Mouse (Mus musculus): ENCODE data around the gene Tmem211. TPM values are rescaled to one million over a fixed set of nuclear protein-coding genes. Genes with fewer than 3 reads are reported as not detected.
A peak's percentile ranks its signal among the peaks of the same experiment; 100 is the strongest.

The Tmem211 gene
- polyA plus RNA-seq (2014; fragmentation: Nextera tagmentation; extraction: Ambion mirVana): not detected in 2 replicates

GRCm38 (mm10) chr5:113226632-113227102 is at the start of gene Tmem211:
Gene Tmem211 (plus strand): TSS chr5:113226909.
- ATAC-seq (ENCODE audit: insufficient number of reproducible peaks, low FRiP score, low TSS enrichment, low read depth) (0 out of 2 replicates have a peak, but pooled peaks have one; percentile 36), DNase-seq (ENCODE audit: low spot score) (peak; percentile 94)
- Histone ChIP-seq H3K27me3 (ENCODE audit: control insufficient read depth, insufficient read depth, low read length) (no peaks in the 10 kb centered on the region), H3K4me3 (ENCODE audit: low read depth, low read length) (peak within 1 kb of the TSS; percentile 11; the same call in 1 of the 2 replicates), H3K27ac (replicated peaks; ENCODE audit: low read depth, low read length) (no peak within 1 kb of the TSS), H3K9ac (ENCODE audit: low read length) (no peak within 1 kb of the TSS; the same call in 1 of the 2 replicates), H3K4me2 (ENCODE audit: low read depth, severe bottlenecking) (peak within 1 kb of the TSS; percentile 34), H3K4me1 (ENCODE audit: control insufficient read depth, insufficient read depth, low read length) (peaks cover 10% of the 10 kb centered on the region; the same call in 1 of the 2 replicates), H3K36me3 (ENCODE audit: control insufficient read depth, insufficient read depth, low read length) (no peaks in the 10 kb centered on the region), H3K9me3 (ENCODE audit: control insufficient read depth, low read length) (no peaks in the 10 kb centered on the region)
- under 1% methylated on average over 13 of the region's 13 CpGs for WGBS

GRCm38 (mm10) chr5:113179451-113179842 is 47.3 kb upstream of the Tmem211 start:
- no peaks in the 10 kb centered on the region for H3K9me3 ChIP-seq (ENCODE audit: control insufficient read depth, low read length)
- H3K27me3 ChIP-seq (ENCODE audit: control insufficient read depth, insufficient read depth, low read length): no peaks in the 10 kb centered on the region
- no peak for ATAC-seq (ENCODE audit: insufficient number of reproducible peaks, low FRiP score, low TSS enrichment, low read depth)
- H3K9ac ChIP-seq (ENCODE audit: low read length): peak overlapping the region; percentile 45
- peaks cover 4% of the 10 kb centered on the region; the same call in 1 of the 2 replicates for H3K4me1 ChIP-seq (ENCODE audit: control insufficient read depth, insufficient read depth, low read length)
- no peaks in the 10 kb centered on the region for H3K36me3 ChIP-seq (ENCODE audit: control insufficient read depth, insufficient read depth, low read length)
- 2% methylated on average over 9 of the region's 9 CpGs for WGBS
- DNase-seq (ENCODE audit: low spot score): no peak
- peak overlapping the region; percentile 23 for H3K4me3 ChIP-seq (ENCODE audit: low read depth, low read length)
- H3K4me2 ChIP-seq (ENCODE audit: low read depth, severe bottlenecking): peak overlapping the region; percentile 53
- peak overlapping the region; percentile 74 for H3K27ac ChIP-seq (replicated peaks; ENCODE audit: low read depth, low read length)

GRCm38 (mm10) chr5:113179843-113180682 is 46.6 kb upstream of the Tmem211 start:
- Histone ChIP-seq H3K27me3 (ENCODE audit: control insufficient read depth, insufficient read depth, low read length) (no peaks in the 10 kb centered on the region), H3K4me2 (ENCODE audit: low read depth, severe bottlenecking) (peak overlapping the region; percentile 53), H3K4me1 (ENCODE audit: control insufficient read depth, insufficient read depth, low read length) (peaks cover 4% of the 10 kb centered on the region; the same call in 1 of the 2 replicates), H3K4me3 (ENCODE audit: low read depth, low read length) (peak overlapping the region; percentile 23), H3K36me3 (ENCODE audit: control insufficient read depth, insufficient read depth, low read length) (no peaks in the 10 kb centered on the region), H3K9me3 (ENCODE audit: control insufficient read depth, low read length) (no peaks in the 10 kb centered on the region), H3K9ac (ENCODE audit: low read length) (peak overlapping the region; percentile 50), H3K27ac (replicated peaks; ENCODE audit: low read depth, low read length) (peak overlapping the region; percentile 74)
- DNase-seq (ENCODE audit: low spot score) (peak; percentile 96), ATAC-seq (ENCODE audit: insufficient number of reproducible peaks, low FRiP score, low TSS enrichment, low read depth) (peak; percentile 79)
- WGBS: 2% methylated on average over 28 of the region's 30 CpGs

- Histone ChIP-seq H3K27ac (replicated peaks; ENCODE audit: low read depth, low read length) (peak overlapping the region; percentile 74), H3K4me1 (ENCODE audit: control insufficient read depth, insufficient read depth, low read length) (peaks cover 4% of the 10 kb centered on the region; the same call in 1 of the 2 replicates), H3K9ac (ENCODE audit: low read length) (peak overlapping the region; percentile 50), H3K4me2 (ENCODE audit: low read depth, severe bottlenecking) (peak overlapping the region; percentile 53; the same call in 1 of the 2 replicates), H3K36me3 (ENCODE audit: control insufficient read depth, insufficient read depth, low read length) (no peaks in the 10 kb centered on the region), H3K9me3 (ENCODE audit: control insufficient read depth, low read length) (no peaks in the 10 kb centered on the region), H3K4me3 (ENCODE audit: low read depth, low read length) (peak overlapping the region; percentile 23; the same call in 1 of the 2 replicates), H3K27me3 (ENCODE audit: control insufficient read depth, insufficient read depth, low read length) (no peaks in the 10 kb centered on the region)
- 79% methylated on average over 15 of the region's 15 CpGs for WGBS
- DNase-seq (ENCODE audit: low spot score) (no peak), ATAC-seq (ENCODE audit: insufficient number of reproducible peaks, low FRiP score, low TSS enrichment, low read depth) (no peak)
Measured at GRCm38 (mm10) chr5:113180755-113181154, 46.0 kb upstream of the Tmem211 start.

GRCm38 (mm10) chr5:113181441-113181840 is 45.3 kb upstream of the Tmem211 start:
- Histone ChIP-seq H3K9me3 (ENCODE audit: control insufficient read depth, low read length) (no peaks in the 10 kb centered on the region), H3K4me2 (ENCODE audit: low read depth, severe bottlenecking) (no peak overlapping the region), H3K27me3 (ENCODE audit: control insufficient read depth, insufficient read depth, low read length) (no peaks in the 10 kb centered on the region), H3K9ac (ENCODE audit: low read length) (no peak overlapping the region), H3K36me3 (ENCODE audit: control insufficient read depth, insufficient read depth, low read length) (no peaks in the 10 kb centered on the region), H3K27ac (replicated peaks; ENCODE audit: low read depth, low read length) (no peak overlapping the region), H3K4me1 (ENCODE audit: control insufficient read depth, insufficient read depth, low read length) (peaks cover 4% of the 10 kb centered on the region; the same call in 1 of the 2 replicates), H3K4me3 (ENCODE audit: low read depth, low read length) (no peak overlapping the region)
- 25% methylated on average over 6 of the region's 6 CpGs for whole genome bisulfite sequencing
- ATAC-seq (ENCODE audit: insufficient number of reproducible peaks, low FRiP score, low TSS enrichment, low read depth): no peak
- no peak for DNase-seq (ENCODE audit: low spot score)

GRCm38 (mm10) chr5:113190558-113190957 is 36.2 kb upstream of the Tmem211 start:
- Histone ChIP-seq H3K4me1 (ENCODE audit: control insufficient read depth, insufficient read depth, low read length) (peaks cover 3% of the 10 kb centered on the region; the same call in 1 of the 2 replicates), H3K9ac (ENCODE audit: low read length) (peak overlapping the region; percentile 22; the same call in 1 of the 2 replicates), H3K27ac (replicated peaks; ENCODE audit: low read depth, low read length) (no peak overlapping the region), H3K4me2 (ENCODE audit: low read depth, severe bottlenecking) (no peak overlapping the region), H3K27me3 (ENCODE audit: control insufficient read depth, insufficient read depth, low read length) (no peaks in the 10 kb centered on the region), H3K4me3 (ENCODE audit: low read depth, low read length) (no peak overlapping the region), H3K36me3 (ENCODE audit: control insufficient read depth, insufficient read depth, low read length) (no peaks in the 10 kb centered on the region), H3K9me3 (ENCODE audit: control insufficient read depth, low read length) (no peaks in the 10 kb centered on the region)
- DNase-seq (ENCODE audit: low spot score): no peak
- 54% methylated on average over 14 of the region's 14 CpGs for WGBS
- ATAC-seq (ENCODE audit: insufficient number of reproducible peaks, low FRiP score, low TSS enrichment, low read depth): no peak

GRCm38 (mm10) chr5:113191901-113192300 is 34.8 kb upstream of the Tmem211 start:
- ATAC-seq (ENCODE audit: insufficient number of reproducible peaks, low FRiP score, low TSS enrichment, low read depth) (no peak), DNase-seq (ENCODE audit: low spot score) (no peak)
- Histone ChIP-seq H3K27me3 (ENCODE audit: control insufficient read depth, insufficient read depth, low read length) (no peaks in the 10 kb centered on the region), H3K9ac (ENCODE audit: low read length) (no peak overlapping the region), H3K27ac (replicated peaks; ENCODE audit: low read depth, low read length) (no peak overlapping the region), H3K4me1 (ENCODE audit: control insufficient read depth, insufficient read depth, low read length) (peaks cover 3% of the 10 kb centered on the region; the same call in 1 of the 2 replicates), H3K36me3 (ENCODE audit: control insufficient read depth, insufficient read depth, low read length) (no peaks in the 10 kb centered on the region), H3K4me3 (ENCODE audit: low read depth, low read length) (no peak overlapping the region), H3K9me3 (ENCODE audit: control insufficient read depth, low read length) (no peaks in the 10 kb centered on the region), H3K4me2 (ENCODE audit: low read depth, severe bottlenecking) (no peak overlapping the region)
- WGBS: 80% methylated on average over 14 of the region's 14 CpGs

- Histone ChIP-seq H3K4me3 (ENCODE audit: low read depth, low read length) (no peak overlapping the region), H3K27ac (replicated peaks; ENCODE audit: low read depth, low read length) (no peak overlapping the region), H3K36me3 (ENCODE audit: control insufficient read depth, insufficient read depth, low read length) (no peaks in the 10 kb centered on the region), H3K4me2 (ENCODE audit: low read depth, severe bottlenecking) (no peak overlapping the region), H3K4me1 (ENCODE audit: control insufficient read depth, insufficient read depth, low read length) (no peaks in the 10 kb centered on the region), H3K9ac (ENCODE audit: low read length) (no peak overlapping the region), H3K27me3 (ENCODE audit: control insufficient read depth, insufficient read depth, low read length) (no peaks in the 10 kb centered on the region), H3K9me3 (ENCODE audit: control insufficient read depth, low read length) (no peaks in the 10 kb centered on the region)
- DNase-seq (ENCODE audit: low spot score) (no peak), ATAC-seq (ENCODE audit: insufficient number of reproducible peaks, low FRiP score, low TSS enrichment, low read depth) (no peak)
- 92% methylated on average over 18 of the region's 18 CpGs for WGBS
Measured at GRCm38 (mm10) chr5:113193762-113194161, 32.9 kb upstream of the Tmem211 start.

Measured in limb, embryonic 11.5 days (tissue).